Mouse (Mus musculus) erythroblast, adult 5-6 weeks (primary cell): ENCODE results near the gene Dusp22. TPM values are rescaled to one million over a fixed set of nuclear protein-coding genes. Genes with fewer than 3 reads are reported as not detected.

ENCODE experiments used
- ATAC-seq: replicated peaks from 2 replicates; pipeline ENCODE4 v1.8.0; 2016; ENCODE audit warnings: moderate number of reproducible peaks, mild to moderate bottlenecking, moderate TSS enrichment, inconsistent platforms; ENCODE audit not compliant: poor library complexity, low FRiP score, severe bottlenecking
- total RNA-seq, 2 experiments: library from RNA; stranded (forward) in 1 of 2; stranded (reverse) in 1 of 2; fragments of 150-400 nt in 1 of 2; fragments of 200-764, 138-1000 nt in 1 of 2; gene quantifications; 2 replicates each; pipeline versions ENCODE4 v1.2.3 to v1.2.4; 2015 to 2017; ENCODE audit warnings: low replicate concordance in 2 of 2

Dusp22 gene
- total RNA-seq, 2 experiments from 2014 or later = 4.5 to 10.0 TPM

DNA sequence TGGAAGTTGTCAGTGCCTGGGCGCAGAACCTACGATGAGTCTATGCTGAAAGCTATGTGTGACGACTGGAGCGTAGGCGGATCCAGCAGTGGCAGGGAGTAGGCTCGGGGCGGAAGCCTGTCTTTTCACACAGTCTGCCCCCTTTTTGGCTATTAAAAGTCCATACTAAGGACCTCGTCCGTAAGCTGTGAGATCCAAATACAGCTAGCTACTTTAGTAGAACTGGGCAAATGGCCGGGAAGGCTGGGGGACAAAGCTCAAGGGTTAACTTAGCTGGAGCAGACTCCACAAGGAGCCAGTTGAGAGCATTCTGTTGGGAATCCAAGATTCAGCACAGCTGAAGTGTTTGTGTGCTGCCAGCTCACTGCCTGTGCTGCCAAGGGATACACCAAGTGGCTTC lies 6.7 kb downstream of the Dusp22 start:
- ATAC-seq = no peak

DNA sequence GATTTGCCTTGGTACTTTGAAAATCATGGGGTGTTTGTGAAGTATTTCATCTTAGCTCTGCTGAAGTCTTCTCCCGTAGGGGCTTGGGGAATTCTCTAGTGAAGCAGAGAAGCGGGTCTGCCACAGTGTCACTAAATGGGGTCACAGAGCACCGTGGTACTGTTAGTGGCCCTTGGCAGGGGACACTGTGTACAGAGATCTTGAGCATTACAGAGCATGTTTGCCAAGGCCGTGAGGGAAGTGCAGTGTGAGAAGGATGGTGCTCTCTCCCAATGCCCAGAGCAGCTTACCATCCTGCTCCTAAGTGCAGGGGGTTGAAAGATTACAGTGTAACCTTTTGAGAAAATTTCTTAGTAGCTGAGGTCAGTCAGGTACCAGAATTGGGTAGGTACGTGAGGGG lies 8.5 kb downstream of the Dusp22 start:
- ATAC-seq = no peak

- ATAC-seq = no peak
Observed at GRCm38 (mm10) chr13:30669277-30669676, 9.5 kb downstream of the Dusp22 start.

DNA sequence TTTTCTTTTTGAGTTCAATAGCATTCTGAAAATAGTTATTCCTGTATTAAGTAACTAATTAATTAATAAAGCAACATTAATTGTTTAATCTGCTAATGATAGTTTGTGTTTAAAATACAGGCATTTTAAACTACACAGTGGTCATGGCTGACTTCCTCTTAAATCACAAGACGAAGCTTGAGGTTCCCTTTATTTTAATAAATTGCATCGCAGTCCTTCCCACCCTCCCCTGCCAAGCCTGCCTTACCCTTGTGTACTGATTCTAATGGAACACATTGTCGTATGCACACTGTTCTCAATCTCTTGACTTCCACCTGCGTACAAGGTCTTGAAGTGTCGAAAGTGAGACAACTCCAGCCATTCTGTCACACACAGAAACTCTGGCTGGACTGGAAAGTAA lies 14.1 kb downstream of the Dusp22 start:
- ATAC-seq = no peak

- no peak for ATAC-seq
Observed at GRCm38 (mm10) chr13:30678822-30679221, 19.0 kb downstream of the Dusp22 start.

- ATAC-seq = no peak
Observed at GRCm38 (mm10) chr13:30681866-30682265, 22.1 kb downstream of the Dusp22 start.

DNA sequence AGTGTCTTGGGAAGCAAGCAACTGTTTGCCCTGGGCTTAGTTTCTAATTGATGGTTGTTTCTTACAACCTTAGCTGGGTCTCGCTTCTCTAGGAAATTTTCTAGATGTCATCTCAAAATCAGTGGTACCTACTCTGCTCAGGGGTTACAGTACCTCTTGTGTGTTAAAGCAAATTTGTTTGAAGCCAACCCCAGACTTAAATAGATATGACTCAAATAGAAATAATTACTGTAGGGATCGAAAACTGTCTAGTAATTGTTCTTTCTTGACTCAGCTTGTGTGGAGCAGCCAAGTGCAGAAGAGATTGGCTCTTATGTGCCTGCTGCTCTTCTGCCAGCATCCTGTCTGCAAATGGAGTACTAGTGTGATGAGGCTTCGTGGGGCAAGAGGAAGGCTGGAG lies 22.5 kb downstream of the Dusp22 start:
- no peak for ATAC-seq

DNA sequence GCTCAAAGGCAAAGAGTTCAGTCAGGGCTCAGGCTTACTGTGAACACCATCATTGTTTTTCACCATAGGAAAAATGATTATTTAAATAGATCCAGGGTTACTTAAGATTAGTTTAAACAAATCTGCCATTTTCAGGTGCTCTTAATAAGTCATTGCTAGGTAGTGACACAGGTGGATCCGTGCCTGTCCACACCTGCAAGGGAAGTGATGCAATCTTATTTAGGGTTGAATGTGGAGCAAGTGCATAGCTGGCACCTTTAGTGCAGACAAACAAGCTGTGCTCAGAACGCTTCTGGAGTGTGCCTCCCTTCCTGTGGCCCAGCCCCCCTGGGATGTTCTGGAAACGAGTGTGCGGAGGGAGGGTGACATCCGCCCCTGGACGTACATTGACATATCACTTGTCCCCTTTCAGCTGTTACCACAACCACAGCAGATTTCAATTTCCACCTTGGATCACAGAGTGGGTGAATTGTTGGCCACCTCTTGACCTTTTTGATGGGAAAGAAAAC lies 24.9 kb downstream of the Dusp22 start:
- no peak for ATAC-seq

DNA sequence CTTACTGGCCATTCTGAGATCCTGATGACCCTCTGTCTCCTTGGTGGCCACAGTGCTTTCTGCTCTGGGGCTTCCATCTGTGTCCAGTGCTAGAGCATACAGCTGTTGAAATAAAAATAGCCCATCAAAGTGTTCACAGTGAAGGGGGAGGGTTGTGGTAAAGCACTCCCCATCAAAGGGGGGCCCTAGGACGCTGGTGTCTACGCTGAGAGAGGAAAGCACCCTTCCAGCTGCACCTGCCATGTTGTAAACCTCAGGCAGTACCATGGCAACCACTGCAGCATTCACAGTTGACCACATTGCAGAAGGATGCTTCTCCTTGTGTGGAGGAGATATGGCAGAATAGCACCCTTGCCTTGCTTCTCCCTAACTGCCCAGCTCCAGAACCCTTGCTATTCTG lies 26.2 kb downstream of the Dusp22 start:
- ATAC-seq = no peak

DNA sequence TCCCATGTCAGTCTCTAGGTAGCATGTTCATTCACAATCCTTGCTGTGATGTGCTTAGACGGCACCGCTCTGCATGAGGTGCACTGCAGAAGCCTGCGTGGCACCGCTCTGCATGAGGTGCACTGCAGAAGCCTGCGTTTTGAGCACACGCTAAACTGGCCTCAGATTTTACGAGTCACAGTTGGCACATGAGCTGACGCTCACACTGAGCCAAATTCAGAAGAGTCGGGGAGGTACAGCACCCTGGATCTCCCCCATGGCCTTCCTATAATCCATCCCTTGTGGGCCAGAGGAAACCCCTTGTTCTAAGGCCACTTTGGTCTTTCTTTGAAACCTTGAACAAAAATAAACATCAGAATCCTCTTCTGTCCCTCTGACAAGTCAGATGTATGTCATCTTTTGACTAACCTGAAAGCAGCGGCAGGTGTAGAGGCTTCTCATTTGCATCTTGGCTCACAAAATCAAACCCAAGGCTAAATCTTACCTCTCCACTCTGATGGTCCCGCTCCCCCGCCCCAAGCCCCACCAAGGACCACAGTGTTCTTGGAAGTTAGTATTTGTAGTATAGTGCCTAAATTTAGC lies 28.3 kb downstream of the Dusp22 start:
- no peak for ATAC-seq

GRCm38 (mm10) chr13:30689475-30689874 lies 29.7 kb downstream of the Dusp22 start:
- ATAC-seq = no peak

- ATAC-seq = no peak
Observed at GRCm38 (mm10) chr13:30691441-30692292, 31.9 kb downstream of the Dusp22 start.

DNA sequence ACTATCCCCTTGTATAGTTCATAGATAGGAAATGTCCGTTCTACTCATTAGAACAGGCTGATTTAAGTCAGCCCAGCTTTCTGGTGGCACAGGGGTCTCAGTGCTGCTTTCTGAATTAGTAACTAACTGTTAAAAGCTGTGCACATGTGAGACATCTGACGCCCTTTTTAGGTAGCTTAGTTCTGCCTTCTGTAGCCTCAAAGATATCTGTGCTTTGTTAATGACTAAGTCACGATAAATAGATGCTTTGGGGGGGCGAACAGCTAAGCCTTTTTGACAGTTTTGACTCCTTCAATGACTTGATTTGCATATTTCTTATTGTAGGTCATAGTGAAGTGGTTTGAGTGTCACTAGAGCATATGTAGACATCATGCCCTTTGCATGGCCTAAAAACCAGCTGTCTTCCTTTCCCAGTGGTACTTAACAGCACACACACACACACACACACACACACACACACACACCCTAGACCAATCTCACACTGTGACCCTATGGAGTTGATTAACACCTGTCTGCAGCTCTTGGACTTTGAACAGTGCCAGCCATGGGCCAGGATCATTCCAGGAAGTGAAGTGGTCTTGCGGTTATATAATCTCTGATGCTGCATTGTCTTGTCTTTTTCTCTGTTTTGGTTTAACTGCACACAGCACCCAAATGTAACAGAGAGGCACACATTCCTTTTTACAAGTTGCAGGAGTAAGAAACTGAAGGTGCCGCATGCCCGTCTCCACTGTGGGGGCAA lies 33.0 kb downstream of the Dusp22 start:
- no peak for ATAC-seq

DNA sequence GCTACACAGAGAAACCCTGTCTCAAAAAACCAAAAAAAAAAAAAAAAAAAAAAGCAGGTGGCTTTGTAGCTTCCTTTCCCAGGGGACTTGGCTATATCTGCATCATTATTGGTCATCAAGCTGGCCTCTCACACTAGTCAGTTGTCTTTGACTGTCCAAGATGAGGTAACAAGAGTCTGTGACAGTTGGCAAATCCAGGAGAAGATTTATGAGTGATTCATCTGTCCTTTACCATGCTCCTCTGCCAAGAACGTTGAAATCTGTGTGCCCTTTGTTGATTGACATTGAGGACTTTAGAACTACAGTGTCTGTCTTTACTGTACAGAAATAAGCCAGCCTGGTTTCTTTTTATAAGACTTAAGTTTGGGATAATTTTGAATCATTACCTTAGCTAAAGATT lies 35.4 kb downstream of the Dusp22 start:
- ATAC-seq = no peak

- no peak for ATAC-seq
Observed at GRCm38 (mm10) chr13:30695890-30696289, 36.1 kb downstream of the Dusp22 start.

GRCm38 (mm10) chr13:30697880-30698279 lies 38.1 kb downstream of the Dusp22 start:
- ATAC-seq = no peak

- ATAC-seq = no peak
Observed at GRCm38 (mm10) chr13:30702695-30703094, 42.9 kb downstream of the Dusp22 start.

GRCm38 (mm10) chr13:30704246-30705095 lies 44.7 kb downstream of the Dusp22 start:
- no peak for ATAC-seq

DNA sequence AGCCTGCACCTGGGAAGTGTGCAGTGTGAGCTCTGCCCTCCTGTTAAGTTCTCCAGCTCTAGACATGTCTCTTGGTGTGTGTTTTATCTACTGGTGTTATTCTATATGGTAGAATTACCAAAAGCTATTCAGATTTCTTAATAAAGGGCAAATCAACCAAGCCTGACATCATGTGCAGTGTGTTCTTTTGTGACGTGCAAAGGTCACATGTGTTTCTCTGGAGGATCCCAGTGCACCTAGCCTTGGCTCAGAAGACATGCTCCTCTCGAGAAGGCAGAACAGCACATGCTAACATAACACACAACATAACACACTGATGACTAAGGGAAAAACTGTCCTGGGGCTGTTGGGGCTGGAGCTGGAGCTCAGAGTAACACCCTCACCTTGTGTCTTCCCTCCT lies 51.3 kb downstream of the Dusp22 start:
- no peak for ATAC-seq

- no peak for ATAC-seq
Observed at GRCm38 (mm10) chr13:30711711-30712110, 51.9 kb downstream of the Dusp22 start.
